Mouse (Mus musculus): ENCODE results near the gene Heg1.

Gene Heg1

DNA sequence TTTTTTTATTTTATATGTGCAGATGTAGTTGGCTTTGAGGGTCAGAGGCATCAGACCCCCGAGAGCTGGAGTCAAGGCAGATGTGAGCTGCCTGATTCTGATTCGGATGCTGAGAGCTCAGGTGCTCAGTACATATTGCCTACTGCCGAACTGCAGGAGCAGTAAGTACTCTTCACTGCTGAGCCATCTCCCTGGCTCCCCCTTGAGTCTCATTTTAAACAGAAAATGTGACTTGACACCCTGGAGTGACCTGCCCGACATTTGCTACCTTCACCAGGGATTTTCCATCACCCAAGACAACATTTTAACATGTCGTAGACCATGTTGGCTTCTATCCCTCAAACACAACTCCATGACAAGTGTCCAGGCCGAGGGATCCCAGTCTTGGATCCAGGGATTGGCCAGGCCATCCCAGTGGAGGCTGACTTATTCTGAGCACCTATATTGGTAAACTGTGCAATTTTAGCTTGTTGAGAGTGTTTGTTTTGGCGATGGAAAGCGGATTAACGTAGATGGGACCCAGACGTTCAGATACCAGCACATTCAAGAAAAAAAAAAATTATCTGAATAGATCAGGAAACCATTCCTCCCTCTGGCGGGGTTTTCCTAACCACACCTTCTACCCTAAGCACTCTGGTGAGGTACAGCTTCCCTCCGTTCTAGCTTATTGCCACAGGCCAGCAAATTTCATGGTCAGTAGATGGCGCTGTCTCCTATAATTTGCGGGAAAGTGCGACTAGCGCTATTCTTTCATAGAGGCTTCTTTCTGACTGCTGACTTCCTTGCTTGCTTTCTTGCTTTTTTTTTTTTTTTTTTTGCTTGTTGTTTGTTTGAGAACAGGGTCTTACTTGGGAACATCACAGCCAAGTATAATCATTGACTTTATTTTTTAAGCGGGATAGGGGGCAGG, 136.4 kb downstream of the Heg1 start:
- in situ Hi-C loops (cut with MboI, MseI): loop anchor here (5.0 kb wide), 2 partner anchors 127 to 287 kb away; no protein-coding TSS in a partner anchor

Data from regulatory T cell (primary cell).